ENCODE assay signal across 14 mouse cellular contexts in genomic region chr7:71232821-71233815, GRCm38 (mm10).
DNase-seq lines count a peak whose midpoint lies in the region; ATAC-seq and TF ChIP-seq lines count a peak whose summit lies in the region.
"Had no signal": no experiment of that assay in that cellular context is flagged by ENCODE, and none has a peak within 500 bp of the region (broad histone marks: within the 10 kb centered on the region; RNA-seq: fewer than 3 reads in every experiment).

No protein-coding gene starts in this region.

- H3K27me3 ChIP-seq in heart, embryonic 10.5 days (ENCODE audit: insufficient read depth, poor library complexity, severe bottlenecking), result 0 out of 2 replicates have a peak, but pooled peaks cover 4% of the 10 kb centered on the region
- no peaks in the 10 kb centered on the region for H3K27me3 ChIP-seq in kidney, embryonic 16.5 days (ENCODE audit: insufficient read depth, low read length)
- H3K27me3 ChIP-seq in lung, embryonic 16.5 days (ENCODE audit: control insufficient read depth, insufficient read depth, low read depth, low read length), result no peaks in the 10 kb centered on the region
- no peaks in the 10 kb centered on the region for H3K27me3 ChIP-seq in heart, postnatal 0 days (ENCODE audit: control insufficient read depth, insufficient read depth, low read length)
- H3K27me3 ChIP-seq: midbrain, embryonic 13.5 days had no signal

- H3K4me3 ChIP-seq in heart, embryonic 10.5 days, result no peak overlapping the region
- no peak overlapping the region for H3K4me3 ChIP-seq in kidney, embryonic 16.5 days (ENCODE audit: low read length)
- H3K4me3 ChIP-seq in lung, embryonic 16.5 days (ENCODE audit: low read length), result no peak overlapping the region
- no peak overlapping the region for H3K4me3 ChIP-seq in heart, postnatal 0 days (ENCODE audit: low read depth, low read length)
- H3K4me3 ChIP-seq: hindbrain, embryonic 10.5 days; left cerebral cortex, adult 2 months; midbrain, embryonic 13.5 days had no signal

- intact Hi-C loops in heart, postnatal 10 days (cut with DNase I), result loop anchor here (2.0 to 5.0 kb wide), 5 partner anchors 80 to 886 kb away; no protein-coding TSS in a partner anchor

- H3K4me2 ChIP-seq in kidney, embryonic 16.5 days (replicated peaks; ENCODE audit: low read depth, low read length), result no peak overlapping the region
- peak overlapping the region; percentile 7; the same call in 1 of the 2 replicates for H3K4me2 ChIP-seq in lung, embryonic 16.5 days (ENCODE audit: low read depth, low read length)
- H3K4me2 ChIP-seq in heart, postnatal 0 days (ENCODE audit: low read depth, low read length), result no peak overlapping the region
- H3K4me2 ChIP-seq: midbrain, embryonic 13.5 days had no signal

- peak overlapping the region; percentile 52; the same call in 1 of the 2 replicates for H3K27ac ChIP-seq in heart, embryonic 10.5 days
- peak overlapping the region; percentile 86 for H3K27ac ChIP-seq in kidney, embryonic 16.5 days (ENCODE audit: low read length)
- peak overlapping the region; percentile 71 for H3K27ac ChIP-seq in lung, embryonic 16.5 days (ENCODE audit: low read length)
- no peak overlapping the region; the same call in 1 of the 2 replicates for H3K27ac ChIP-seq in heart, postnatal 0 days (ENCODE audit: low read depth)
- H3K27ac ChIP-seq: hindbrain, embryonic 10.5 days; left cerebral cortex, adult 2 months; midbrain, embryonic 13.5 days had no signal

- no peak for TF ChIP-seq CTCF in heart, postnatal 0 days (IDR thresholded peaks at IDR 0.05; ENCODE audit: low read depth)

- no peak for TF ChIP-seq EP300 in heart, postnatal 0 days (IDR thresholded peaks at IDR 0.05; ENCODE audit: low read depth)

- H3K9me3 ChIP-seq in heart, embryonic 10.5 days, result no peaks in the 10 kb centered on the region
- no peaks in the 10 kb centered on the region for H3K9me3 ChIP-seq in kidney, embryonic 16.5 days (ENCODE audit: low read length)
- H3K9me3 ChIP-seq in lung, embryonic 16.5 days (ENCODE audit: control insufficient read depth, low read length), result no peaks in the 10 kb centered on the region
- no peaks in the 10 kb centered on the region for H3K9me3 ChIP-seq in heart, postnatal 0 days (replicated peaks; ENCODE audit: control insufficient read depth, low read length)
- H3K9me3 ChIP-seq: hindbrain, embryonic 10.5 days; midbrain, embryonic 13.5 days had no signal

- H3K9ac ChIP-seq in kidney, embryonic 16.5 days (replicated peaks; ENCODE audit: low read length), result 0 out of 2 replicates have a peak overlapping the region, but pooled peaks have one; percentile 18
- no peak overlapping the region for H3K9ac ChIP-seq in lung, embryonic 16.5 days (ENCODE audit: low read length)
- no peak overlapping the region for H3K9ac ChIP-seq in heart, postnatal 0 days (replicated peaks; ENCODE audit: low read depth, low read length)
- H3K9ac ChIP-seq: midbrain, embryonic 13.5 days had no signal

- H3K4me1 ChIP-seq in heart, embryonic 10.5 days, result peaks cover 28% of the 10 kb centered on the region
- H3K4me1 ChIP-seq in kidney, embryonic 16.5 days (ENCODE audit: insufficient read depth, low read length), result peaks cover 50% of the 10 kb centered on the region
- H3K4me1 ChIP-seq in lung, embryonic 16.5 days (replicated peaks; ENCODE audit: control insufficient read depth, insufficient read depth, low read length), result peaks cover 55% of the 10 kb centered on the region
- H3K4me1 ChIP-seq in heart, postnatal 0 days (ENCODE audit: control insufficient read depth, insufficient read depth), result peaks cover 7% of the 10 kb centered on the region

- no peak for DNase-seq in heart, embryonic 10.5 days (ENCODE audit: low spot score)
- no peak for DNase-seq in heart, postnatal 10 days
- no peak for DNase-seq in kidney, adult 8-10 months
- no peak for DNase-seq in lung, adult 18-20 months
- peak; percentile 16 for DNase-seq in heart, postnatal 0 days (ENCODE audit: low spot score)
- DNase-seq: cerebellum, postnatal 25 days; thymus, adult 18-20 months had no signal

- ATAC-seq in kidney, embryonic 16.5 days (ENCODE audit: low FRiP score, low TSS enrichment), result no peak
- peak; percentile 8; the same call in 1 of the 2 replicates for ATAC-seq in lung, embryonic 16.5 days (ENCODE audit: low read depth)
- no peak for ATAC-seq in heart, postnatal 0 days (ENCODE audit: insufficient read depth, low read depth)
- ATAC-seq in monocyte, adult 5-6 weeks (replicated peaks; ENCODE audit: insufficient number of reproducible peaks, low FRiP score, low TSS enrichment, poor library complexity, severe bottlenecking), result no peak
- ATAC-seq: forebrain, embryonic 16.5 days; midbrain, embryonic 13.5 days had no signal

- WGBS in heart, embryonic 10.5 days, result 69% methylated on average over 8 of the region's 8 CpGs
- 52% methylated on average over 8 of the region's 8 CpGs for WGBS in kidney, embryonic 16.5 days
- WGBS in lung, embryonic 16.5 days, result 29% methylated on average over 8 of the region's 8 CpGs
- 63% methylated on average over 8 of the region's 8 CpGs for WGBS in heart, postnatal 0 days

- no peaks in the 10 kb centered on the region for H3K36me3 ChIP-seq in heart, embryonic 10.5 days
- no peaks in the 10 kb centered on the region for H3K36me3 ChIP-seq in kidney, embryonic 16.5 days (ENCODE audit: insufficient read depth, low read length)
- no peaks in the 10 kb centered on the region for H3K36me3 ChIP-seq in lung, embryonic 16.5 days (ENCODE audit: control insufficient read depth, insufficient read depth, low read length)
- H3K36me3 ChIP-seq in heart, postnatal 0 days (replicated peaks; ENCODE audit: control insufficient read depth, insufficient read depth, low read length), result no peaks in the 10 kb centered on the region
- H3K36me3 ChIP-seq: hindbrain, embryonic 10.5 days; midbrain, embryonic 13.5 days had no signal
